Mouse (Mus musculus) intestine, embryonic 14.5 days (tissue): ENCODE results near the gene Tpst2. TPM values are rescaled to one million over a fixed set of nuclear protein-coding genes. Genes with fewer than 3 reads are reported as not detected.

Source experiments
- ATAC-seq: fragments of 200-750 bp; cut with Nextera tagmentation; replicated peaks from 2 replicates; pipeline ENCODE4 v1.8.0; 2017; ENCODE audit warnings: low read depth, moderate number of reproducible peaks, moderate TSS enrichment, moderate library complexity; ENCODE audit not compliant: low FRiP score, low TSS enrichment
- DNase-seq: peaks from one replicate; pipeline ENCODE4 v3.0.0-alpha.2; 2018; ENCODE audit warnings: low spot score
- H3K27ac ChIP-seq: fragments of 300-500 bp; sonication (generic); 2 replicates; pipeline ENCODE4 v1.5.1; 2014; ENCODE audit warnings: low read depth, mild to moderate bottlenecking, control low read depth
- H3K27me3 ChIP-seq: fragments of 300-500 bp; sonication (generic); replicated peaks from 2 replicates; pipeline ENCODE4 v1.6.1; 2014; ENCODE audit warnings: low read length, control low read depth; ENCODE audit not compliant: control insufficient read depth, insufficient read depth
- H3K36me3 ChIP-seq: fragments of 300-500 bp; sonication (generic); 2 replicates; pipeline ENCODE4 v1.6.1; 2014; ENCODE audit warnings: low read length, control low read depth; ENCODE audit not compliant: control insufficient read depth, insufficient read depth
- H3K4me1 ChIP-seq: fragments of 300-500 bp; sonication (generic); replicated peaks from 2 replicates; pipeline ENCODE4 v1.6.1; 2014; ENCODE audit warnings: low read length, control low read depth, mixed read lengths; ENCODE audit not compliant: control insufficient read depth, insufficient read depth
- H3K4me2 ChIP-seq: fragments of 300-500 bp; sonication (generic); 2 replicates; pipeline ENCODE4 v1.6.1; 2014; ENCODE audit warnings: low read length
- H3K4me3 ChIP-seq: fragments of 300-500 bp; sonication (generic); 2 replicates; pipeline ENCODE4 v1.5.1; 2014; ENCODE audit warnings: low read depth, low read length, control low read depth, mixed read lengths
- H3K9ac ChIP-seq: fragments of 300-500 bp; sonication (generic); 2 replicates; pipeline ENCODE4 v1.6.1; 2014; ENCODE audit warnings: mild to moderate bottlenecking, low read length
- H3K9me3 ChIP-seq: fragments of 300-500 bp; sonication (generic); 2 replicates; pipeline ENCODE4 v1.6.1; 2016; ENCODE audit warnings: low read length, control low read depth; ENCODE audit not compliant: control insufficient read depth
- WGBS: fragments of 180-500 bp; shearing (Covaris S2); extraction: QIAGEN DNeasy Blood & Tissue Kit; methylation state at CpG from one replicate; pipeline ENCODE4 v1.1.7; 2014; 5-methylcytosine and 5-hydroxymethylcytosine counted together
- polyA plus RNA-seq: library from polyadenylated mRNA; unstranded; fragments of >200 nt; fragmentation: Nextera tagmentation; extraction: Ambion mirVana; gene quantifications from 2 replicates; pipeline ENCODE4 v1.2.1, GENCODE M21; 2014

Gene Tpst2
- polyA plus RNA-seq, 1 experiment from 2014 or later: 40.8 TPM

GRCm38 (mm10) chr5:112295564-112295963 is 19.1 kb downstream of the Tpst2 start:
- Histone ChIP-seq H3K4me3 (no peak overlapping the region), H3K27ac (no peak overlapping the region), H3K9ac (no peak overlapping the region), H3K9me3 (no peaks in the 10 kb centered on the region), H3K4me1 (peaks cover 10% of the 10 kb centered on the region), H3K4me2 (no peak overlapping the region), H3K27me3 (no peaks in the 10 kb centered on the region), H3K36me3 (no peaks in the 10 kb centered on the region; the same call in 1 of the 2 replicates)
- 67% methylated on average over 8 of the region's 8 CpGs for WGBS
- ATAC-seq (no peak), DNase-seq (no peak)

GRCm38 (mm10) chr5:112296404-112297181 is 20.1 kb downstream of the Tpst2 start:
- 76% methylated on average over 6 of the region's 6 CpGs for WGBS
- Histone ChIP-seq H3K9ac (no peak overlapping the region), H3K4me1 (peaks cover 10% of the 10 kb centered on the region), H3K27ac (no peak overlapping the region; the same call in 1 of the 2 replicates), H3K4me2 (no peak overlapping the region), H3K27me3 (no peaks in the 10 kb centered on the region), H3K36me3 (no peaks in the 10 kb centered on the region; the same call in 1 of the 2 replicates), H3K4me3 (no peak overlapping the region), H3K9me3 (no peaks in the 10 kb centered on the region)
- DNase-seq: no peak
- no peak for ATAC-seq

- Histone ChIP-seq H3K9ac (no peak overlapping the region), H3K4me3 (no peak overlapping the region), H3K4me2 (no peak overlapping the region), H3K27me3 (no peaks in the 10 kb centered on the region), H3K4me1 (peaks cover 10% of the 10 kb centered on the region), H3K9me3 (no peaks in the 10 kb centered on the region), H3K27ac (no peak overlapping the region; the same call in 1 of the 2 replicates), H3K36me3 (no peaks in the 10 kb centered on the region; the same call in 1 of the 2 replicates)
- ATAC-seq (no peak), DNase-seq (no peak)
- WGBS: 72% methylated on average over 2 of the region's 2 CpGs
Observed at GRCm38 (mm10) chr5:112297257-112297656, 20.8 kb downstream of the Tpst2 start.

- peaks cover 10% of the 10 kb centered on the region for H3K4me1 ChIP-seq
- WGBS: 85% methylated on average over 12 of the region's 12 CpGs
- no peak for DNase-seq
Observed at GRCm38 (mm10) chr5:112298226-112298988, 21.9 kb downstream of the Tpst2 start.

GRCm38 (mm10) chr5:112299399-112299798 is 22.9 kb downstream of the Tpst2 start:
- Histone ChIP-seq H3K9me3 (no peaks in the 10 kb centered on the region), H3K4me3 (no peak overlapping the region), H3K4me1 (peaks cover 8% of the 10 kb centered on the region), H3K9ac (no peak overlapping the region), H3K27ac (no peak overlapping the region), H3K27me3 (no peaks in the 10 kb centered on the region), H3K36me3 (no peaks in the 10 kb centered on the region), H3K4me2 (no peak overlapping the region)
- 82% methylated on average over 4 of the region's 4 CpGs for WGBS
- DNase-seq (no peak), ATAC-seq (no peak)

More at GRCm38 (mm10) chr5:112298226-112298988, 21.9 kb downstream of the Tpst2 start:
- Histone ChIP-seq H3K27me3 (no peaks in the 10 kb centered on the region), H3K9ac (no peak overlapping the region), H3K27ac (no peak overlapping the region), H3K36me3 (no peaks in the 10 kb centered on the region), H3K9me3 (no peaks in the 10 kb centered on the region), H3K4me2 (no peak overlapping the region), H3K4me3 (no peak overlapping the region)
- no peak; the same call in 1 of the 2 replicates for ATAC-seq

- Histone ChIP-seq H3K4me2 (no peak overlapping the region), H3K9ac (no peak overlapping the region), H3K4me3 (no peak overlapping the region), H3K9me3 (no peaks in the 10 kb centered on the region), H3K4me1 (peaks cover under 1% of the 10 kb centered on the region; the same call in 1 of the 2 replicates), H3K36me3 (no peaks in the 10 kb centered on the region), H3K27ac (no peak overlapping the region), H3K27me3 (no peaks in the 10 kb centered on the region)
- WGBS: 85% methylated on average over 2 of the region's 2 CpGs
- DNase-seq (no peak), ATAC-seq (no peak)
Observed at GRCm38 (mm10) chr5:112300112-112300511, 23.6 kb downstream of the Tpst2 start.

GRCm38 (mm10) chr5:112300721-112301308 is 24.3 kb downstream of the Tpst2 start:
- Histone ChIP-seq H3K36me3 (no peaks in the 10 kb centered on the region), H3K4me1 (no peaks in the 10 kb centered on the region), H3K9ac (no peak overlapping the region), H3K27ac (no peak overlapping the region), H3K4me3 (no peak overlapping the region), H3K9me3 (no peaks in the 10 kb centered on the region), H3K4me2 (no peak overlapping the region), H3K27me3 (no peaks in the 10 kb centered on the region)
- ATAC-seq (no peak), DNase-seq (no peak)
- 81% methylated on average over 6 of the region's 6 CpGs for WGBS

- Histone ChIP-seq H3K27ac (no peak overlapping the region), H3K36me3 (no peaks in the 10 kb centered on the region), H3K4me3 (no peak overlapping the region), H3K9ac (no peak overlapping the region), H3K4me2 (no peak overlapping the region), H3K9me3 (no peaks in the 10 kb centered on the region), H3K4me1 (no peaks in the 10 kb centered on the region), H3K27me3 (no peaks in the 10 kb centered on the region)
- ATAC-seq (no peak), DNase-seq (no peak)
- 82% methylated on average over 4 of the region's 4 CpGs for WGBS
Observed at GRCm38 (mm10) chr5:112301694-112302093, 25.2 kb downstream of the Tpst2 start.
